Mouse (Mus musculus): ENCODE data around the gene Hoxa13.

GRCm38 (mm10) chr6:52261751-52262462 is 1.2 kb upstream of the Hoxa13 start:
- TF ChIP-seq POLR2A (IDR thresholded peaks at IDR 0.05; ENCODE audit: insufficient read depth, low read depth, low read length) (no peak), EP300 (IDR thresholded peaks at IDR 0.05; ENCODE audit: insufficient read depth, low read depth, low read length) (no peak)
